Mouse (Mus musculus) forebrain, embryonic 13.5 days (tissue): Measurements from ENCODE around the gene Hps5. TPM values are rescaled to one million over a fixed set of nuclear protein-coding genes. Genes with fewer than 3 reads are reported as not detected.
A peak's percentile ranks its signal among the peaks of the same experiment; 100 is the strongest.

ENCODE experiments used
- ATAC-seq: fragments of 200-750 bp; cut with Nextera tagmentation; 2 replicates; pipeline ENCODE4 v1.8.0; 2017
- H3K27ac ChIP-seq: fragments of 300-500 bp; sonication (generic); 2 replicates; pipeline ENCODE4 v1.5.1; 2015; ENCODE audit warnings: inconsistent platforms, mild to moderate bottlenecking, moderate library complexity
- H3K27me3 ChIP-seq: fragments of 300-500 bp; sonication (generic); 2 replicates; pipeline ENCODE4 v1.6.1; 2015; ENCODE audit warnings: mild to moderate bottlenecking, inconsistent platforms
- H3K36me3 ChIP-seq: fragments of 300-500 bp; sonication (generic); 2 replicates; pipeline ENCODE4 v1.6.1; 2015; ENCODE audit warnings: mild to moderate bottlenecking, inconsistent platforms; ENCODE audit not compliant: poor library complexity, severe bottlenecking
- H3K4me1 ChIP-seq: fragments of 300-500 bp; sonication (generic); 2 replicates; pipeline ENCODE4 v1.6.1; 2015; ENCODE audit warnings: inconsistent platforms
- H3K4me2 ChIP-seq: fragments of 300-500 bp; sonication (generic); 2 replicates; pipeline ENCODE4 v1.6.1; 2015; ENCODE audit warnings: inconsistent platforms, mild to moderate bottlenecking, moderate library complexity
- H3K4me3 ChIP-seq: fragments of 300-500 bp; sonication (generic); 2 replicates; pipeline ENCODE4 v1.5.1; 2015; ENCODE audit warnings: mild to moderate bottlenecking, inconsistent platforms
- H3K9ac ChIP-seq: fragments of 300-500 bp; sonication (generic); 2 replicates; pipeline ENCODE4 v1.6.1; 2015; ENCODE audit warnings: mild to moderate bottlenecking, inconsistent platforms
- H3K9me3 ChIP-seq: fragments of 300-500 bp; sonication (generic); replicated peaks from 2 replicates; pipeline ENCODE4 v1.6.1; 2016; ENCODE audit warnings: inconsistent platforms
- WGBS: fragments of 180-500 bp; shearing (Covaris S2); methylation state at CpG from one replicate; pipeline ENCODE4 v1.1.7; 2015; 5-methylcytosine and 5-hydroxymethylcytosine counted together
- polyA plus RNA-seq: library from polyadenylated mRNA; unstranded; fragments of >200 nt; fragmentation: Nextera tagmentation; extraction: Ambion mirVana; gene quantifications from 2 replicates; pipeline ENCODE4 v1.2.1, GENCODE M21; 2015

Gene Hps5
- polyA plus RNA-seq, result 15.0 and 16.1 TPM in 2 replicates

GRCm38 (mm10) chr7:46795287-46796205 is at the start of gene Hps5, which contains the start of gene Gtf2h1:
TSS of gene Hps5 (minus strand) at chr7:46796064.
TSS of gene Gtf2h1 (plus strand) at chr7:46796103.
- Histone ChIP-seq H3K4me2 (peak within 1 kb of the TSS; percentile 87), H3K4me1 (peaks cover 28% of the 10 kb centered on the region), H3K4me3 (peak within 1 kb of the TSS; percentile 90), H3K27ac (peak within 1 kb of the TSS; percentile 82), H3K36me3 (peaks cover 14% of the 10 kb centered on the region), H3K27me3 (no peaks in the 10 kb centered on the region), H3K9ac (peak within 1 kb of the TSS; percentile 92), H3K9me3 (no peaks in the 10 kb centered on the region)
- peak; percentile 99 for ATAC-seq
- WGBS, result under 1% methylated on average over 57 of the region's 75 CpGs

- ATAC-seq, result peak; percentile 88
- WGBS, result under 1% methylated on average over 51 of the region's 51 CpGs
- Histone ChIP-seq H3K4me3 (peak overlapping the region; percentile 78), H3K27me3 (peaks cover 8% of the 10 kb centered on the region; the same call in 1 of the 2 replicates), H3K4me1 (peaks cover 19% of the 10 kb centered on the region), H3K36me3 (peaks cover 24% of the 10 kb centered on the region), H3K9ac (peak overlapping the region; percentile 93), H3K27ac (peak overlapping the region; percentile 80), H3K9me3 (no peaks in the 10 kb centered on the region), H3K4me2 (peak overlapping the region; percentile 93)
These were observed 49.5 kb upstream of the Hps5 start for GRCm38 (mm10) chr7:46845211-46845977.

- Histone ChIP-seq H3K36me3 (peaks cover 6% of the 10 kb centered on the region), H3K27me3 (peaks cover 8% of the 10 kb centered on the region; the same call in 1 of the 2 replicates), H3K9me3 (no peaks in the 10 kb centered on the region), H3K4me1 (peaks cover 28% of the 10 kb centered on the region), H3K4me3 (no peak overlapping the region), H3K27ac (no peak overlapping the region), H3K9ac (no peak overlapping the region), H3K4me2 (no peak overlapping the region)
- WGBS, result 88% methylated on average over 4 of the region's 4 CpGs
- ATAC-seq, result no peak
These were observed 47.7 kb upstream of the Hps5 start for GRCm38 (mm10) chr7:46843576-46843975.

- Histone ChIP-seq H3K27me3 (peaks cover 8% of the 10 kb centered on the region; the same call in 1 of the 2 replicates), H3K4me1 (peaks cover 32% of the 10 kb centered on the region), H3K27ac (no peak overlapping the region), H3K4me3 (no peak overlapping the region), H3K9me3 (no peaks in the 10 kb centered on the region), H3K4me2 (no peak overlapping the region), H3K36me3 (no peaks in the 10 kb centered on the region), H3K9ac (no peak overlapping the region)
- ATAC-seq, result no peak
- 37% methylated on average over 5 of the region's 5 CpGs for WGBS
These were observed 46.4 kb upstream of the Hps5 start for GRCm38 (mm10) chr7:46842278-46842677.

GRCm38 (mm10) chr7:46840787-46841525 is 45.1 kb upstream of the Hps5 start, which contains the start of gene Ldha:
TSS of gene Ldha (plus strand) at chr7:46841475.
- Histone ChIP-seq H3K9ac (no peak within 1 kb of the TSS), H3K9me3 (no peaks in the 10 kb centered on the region), H3K27me3 (peaks cover 8% of the 10 kb centered on the region; the same call in 1 of the 2 replicates), H3K4me3 (no peak within 1 kb of the TSS), H3K27ac (no peak within 1 kb of the TSS), H3K4me1 (peaks cover 28% of the 10 kb centered on the region), H3K4me2 (no peak within 1 kb of the TSS), H3K36me3 (no peaks in the 10 kb centered on the region)
- 32% methylated on average over 6 of the region's 6 CpGs for WGBS
- ATAC-seq, result no peak

- 52% methylated on average over 4 of the region's 4 CpGs for WGBS
- no peaks in the 10 kb centered on the region for H3K36me3 ChIP-seq
- H3K9ac ChIP-seq, result no peak overlapping the region
- H3K27ac ChIP-seq, result no peak overlapping the region
- no peaks in the 10 kb centered on the region for H3K9me3 ChIP-seq
- no peak for ATAC-seq
- no peak overlapping the region for H3K4me3 ChIP-seq
- H3K4me1 ChIP-seq, result peaks cover 28% of the 10 kb centered on the region
- no peak overlapping the region for H3K4me2 ChIP-seq
- peaks cover 8% of the 10 kb centered on the region; the same call in 1 of the 2 replicates for H3K27me3 ChIP-seq
These were observed 44.5 kb upstream of the Hps5 start for GRCm38 (mm10) chr7:46840326-46840725.

- Histone ChIP-seq H3K4me3 (no peak overlapping the region), H3K36me3 (no peaks in the 10 kb centered on the region), H3K9me3 (no peaks in the 10 kb centered on the region), H3K4me1 (peaks cover 23% of the 10 kb centered on the region), H3K9ac (no peak overlapping the region), H3K27ac (no peak overlapping the region), H3K4me2 (no peak overlapping the region), H3K27me3 (peaks cover 8% of the 10 kb centered on the region; the same call in 1 of the 2 replicates)
- WGBS, result 81% methylated on average over 5 of the region's 5 CpGs
- ATAC-seq, result no peak
These were observed 44.0 kb upstream of the Hps5 start for GRCm38 (mm10) chr7:46839861-46840260.

- H3K4me3 ChIP-seq, result no peak overlapping the region
- ATAC-seq, result no peak
- 38% methylated on average over 7 of the region's 7 CpGs for WGBS
These were observed 43.6 kb upstream of the Hps5 start for GRCm38 (mm10) chr7:46839446-46839845.

GRCm38 (mm10) chr7:46838891-46839302 is 43.0 kb upstream of the Hps5 start:
- no peak overlapping the region for H3K4me3 ChIP-seq
- H3K27me3 ChIP-seq, result peaks cover 8% of the 10 kb centered on the region; the same call in 1 of the 2 replicates
- peak overlapping the region; percentile 33 for H3K4me2 ChIP-seq
- H3K4me1 ChIP-seq, result peaks cover 21% of the 10 kb centered on the region
- peak; percentile 91 for ATAC-seq
- H3K9me3 ChIP-seq, result no peaks in the 10 kb centered on the region
- 0 out of 2 replicates have a peak overlapping the region, but pooled peaks have one; percentile 20 for H3K27ac ChIP-seq
- H3K36me3 ChIP-seq, result no peaks in the 10 kb centered on the region
- H3K9ac ChIP-seq, result no peak overlapping the region
- 11% methylated on average over 8 of the region's 8 CpGs for WGBS

More at GRCm38 (mm10) chr7:46839446-46839845, 43.6 kb upstream of the Hps5 start:
- no peaks in the 10 kb centered on the region for H3K9me3 ChIP-seq
- H3K27me3 ChIP-seq, result peaks cover 8% of the 10 kb centered on the region; the same call in 1 of the 2 replicates
- H3K4me2 ChIP-seq, result no peak overlapping the region; the same call in 1 of the 2 replicates
- no peak overlapping the region for H3K9ac ChIP-seq
- no peak overlapping the region for H3K27ac ChIP-seq
- no peaks in the 10 kb centered on the region for H3K36me3 ChIP-seq
- peaks cover 21% of the 10 kb centered on the region for H3K4me1 ChIP-seq

GRCm38 (mm10) chr7:46838104-46838671 is 42.3 kb upstream of the Hps5 start:
- no peaks in the 10 kb centered on the region for H3K36me3 ChIP-seq
- no peaks in the 10 kb centered on the region for H3K9me3 ChIP-seq
- WGBS, result 3% methylated on average over 9 of the region's 9 CpGs
- H3K4me3 ChIP-seq, result no peak overlapping the region
- ATAC-seq, result peak; percentile 62
- 0 out of 2 replicates have a peak overlapping the region, but pooled peaks have one; percentile 20 for H3K27ac ChIP-seq
- H3K27me3 ChIP-seq, result peaks cover 8% of the 10 kb centered on the region; the same call in 1 of the 2 replicates
- peaks cover 21% of the 10 kb centered on the region for H3K4me1 ChIP-seq
- 0 out of 2 replicates have a peak overlapping the region, but pooled peaks have one; percentile 15 for H3K4me2 ChIP-seq
- H3K9ac ChIP-seq, result no peak overlapping the region

- no peak for ATAC-seq
- H3K36me3 ChIP-seq, result no peaks in the 10 kb centered on the region
These were observed 41.2 kb upstream of the Hps5 start for GRCm38 (mm10) chr7:46837073-46837472.

More at GRCm38 (mm10) chr7:46837073-46837472, 41.2 kb upstream of the Hps5 start:
- H3K9me3 ChIP-seq, result no peaks in the 10 kb centered on the region
- 38% methylated on average over 5 of the region's 5 CpGs for WGBS
- no peak overlapping the region for H3K9ac ChIP-seq
- no peak overlapping the region for H3K4me2 ChIP-seq
- peaks cover 21% of the 10 kb centered on the region for H3K4me1 ChIP-seq
- H3K4me3 ChIP-seq, result no peak overlapping the region
- H3K27me3 ChIP-seq, result peaks cover 5% of the 10 kb centered on the region; the same call in 1 of the 2 replicates
- H3K27ac ChIP-seq, result no peak overlapping the region
